Mouse (Mus musculus): ENCODE data around the gene Dact2.

GRCm38 (mm10) chr17:14165332-14165876 lies 38.7 kb downstream of the Dact2 start:
- TF ChIP-seq CTCF (IDR thresholded peaks at IDR 0.05; ENCODE audit: low read depth, low read length) (no peak), POLR2A (IDR thresholded peaks at IDR 0.05; ENCODE audit: borderline replicate concordance, low read depth, low read length) (no peak)

All from bone marrow macrophage, adult 2 months (primary cell).